Mouse (Mus musculus): Measurements from ENCODE around the gene Gm6034. TPM values are rescaled to one million over a fixed set of nuclear protein-coding genes. Genes with fewer than 3 reads are reported as not detected.
A peak's percentile ranks its signal among the peaks of the same experiment; 100 is the strongest.
"Not testable (repeated sequence)": the region's sequence is repeated elsewhere in the genome, so short reads cannot be mapped to it uniquely, and the experiment has no call there.

The Gm6034 gene
- total RNA-seq (2021) = not detected

- intact Hi-C loops (cut with DNase I) = not testable (repeated sequence)
- DNase-seq = peak; percentile 49
Observed at GRCm38 (mm10) chr17:36042610-36043169, at the start of gene Gm6034, which contains the start of gene H2-T22. Gene Gm6034, plus strand, starts transcription at chr17:36042961. Gene H2-T22, minus strand, starts transcription at chr17:36042747.

GRCm38 (mm10) chr17:35993675-35994074 lies 49.1 kb upstream of the Gm6034 start:
- peak; percentile 75 for DNase-seq
- intact Hi-C loops (cut with DNase I) = loop anchor here (10.0 kb wide), 1 partner anchor 121 kb away; no protein-coding TSS in a partner anchor

- peak; percentile 75 for DNase-seq
- intact Hi-C loops (cut with DNase I) = loop anchor here (10.0 kb wide), 1 partner anchor 120 kb away; no protein-coding TSS in a partner anchor
Observed at GRCm38 (mm10) chr17:35994175-35994878, 48.4 kb upstream of the Gm6034 start.

- no peak for DNase-seq
- intact Hi-C loops (cut with DNase I) = loop anchor here (10.0 kb wide), 1 partner anchor 120 kb away; no protein-coding TSS in a partner anchor
Observed at GRCm38 (mm10) chr17:35994879-35995240, 47.9 kb upstream of the Gm6034 start.

GRCm38 (mm10) chr17:35996949-35997348 lies 45.8 kb upstream of the Gm6034 start:
- intact Hi-C loops (cut with DNase I) = loop anchor here (2.0 to 10.0 kb wide), 2 partner anchors 38 to 118 kb away; no protein-coding TSS in a partner anchor
- peak; percentile 95 for DNase-seq

- DNase-seq = no peak
- intact Hi-C loops (cut with DNase I) = loop anchor here (2.0 to 10.0 kb wide), 2 partner anchors 37 to 117 kb away; no protein-coding TSS in a partner anchor
Observed at GRCm38 (mm10) chr17:35997713-35998510, 44.8 kb upstream of the Gm6034 start.

- no peak for DNase-seq
- intact Hi-C loops (cut with DNase I) = loop anchor here (10.0 kb wide), 1 partner anchor 116 kb away; no protein-coding TSS in a partner anchor
Observed at GRCm38 (mm10) chr17:35998545-35999305, 44.0 kb upstream of the Gm6034 start.

- DNase-seq = no peak
- intact Hi-C loops (cut with DNase I) = loop anchor here (10.0 kb wide), 1 partner anchor 115 kb away; no protein-coding TSS in a partner anchor
Observed at GRCm38 (mm10) chr17:35999356-35999755, 43.4 kb upstream of the Gm6034 start.

GRCm38 (mm10) chr17:36000349-36000748 lies 42.4 kb upstream of the Gm6034 start:
- DNase-seq = no peak
- intact Hi-C loops (cut with DNase I) = no loop called here

- no peak for DNase-seq
- intact Hi-C loops (cut with DNase I) = no loop called here
Observed at GRCm38 (mm10) chr17:36001121-36001897, 41.5 kb upstream of the Gm6034 start.

- intact Hi-C loops (cut with DNase I) = no loop called here
- DNase-seq = no peak
Observed at GRCm38 (mm10) chr17:36001966-36002365, 40.8 kb upstream of the Gm6034 start.

GRCm38 (mm10) chr17:36003331-36003730 lies 39.4 kb upstream of the Gm6034 start:
- no peak for DNase-seq
- intact Hi-C loops (cut with DNase I) = no loop called here

GRCm38 (mm10) chr17:36004409-36004808 lies 38.4 kb upstream of the Gm6034 start:
- DNase-seq; intact Hi-C loops (cut with DNase I): not testable (repeated sequence)

- no peak for DNase-seq
- intact Hi-C loops (cut with DNase I) = no loop called here
Observed at GRCm38 (mm10) chr17:36014977-36015376, 27.8 kb upstream of the Gm6034 start.

GRCm38 (mm10) chr17:36017046-36017445 lies 25.7 kb upstream of the Gm6034 start:
- intact Hi-C loops (cut with DNase I) = no loop called here
- no peak for DNase-seq

GRCm38 (mm10) chr17:36018979-36019378 lies 23.8 kb upstream of the Gm6034 start:
- intact Hi-C loops (cut with DNase I) = no loop called here
- no peak for DNase-seq

- no peak for DNase-seq
- intact Hi-C loops (cut with DNase I) = no loop called here
Observed at GRCm38 (mm10) chr17:36019519-36019918, 23.2 kb upstream of the Gm6034 start.

GRCm38 (mm10) chr17:36020191-36021073 lies 22.3 kb upstream of the Gm6034 start, which contains the start of gene H2-T24:
Gene H2-T24, minus strand, starts transcription at chr17:36020560.
- DNase-seq = peak; percentile 31

More at GRCm38 (mm10) chr17:36020191-36021073, 22.3 kb upstream of the Gm6034 start, which contains the start of gene H2-T24:
- intact Hi-C loops (cut with DNase I) = no loop called here
